Mouse (Mus musculus) right cerebral cortex, postnatal 14 days (tissue): ENCODE results near the gene Cdh11.
"Not testable (repeated sequence)": the region's sequence is repeated elsewhere in the genome, so short reads cannot be mapped to it uniquely, and the experiment has no call there.

Experiments
- DNase-seq: peaks from one replicate; pipeline ENCODE4 v3.0.0; 2022

Cdh11 gene

GRCm38 (mm10) chr8:102705376-102705905 is 80.0 kb downstream of the Cdh11 start:
- DNase-seq: no peak

DNA sequence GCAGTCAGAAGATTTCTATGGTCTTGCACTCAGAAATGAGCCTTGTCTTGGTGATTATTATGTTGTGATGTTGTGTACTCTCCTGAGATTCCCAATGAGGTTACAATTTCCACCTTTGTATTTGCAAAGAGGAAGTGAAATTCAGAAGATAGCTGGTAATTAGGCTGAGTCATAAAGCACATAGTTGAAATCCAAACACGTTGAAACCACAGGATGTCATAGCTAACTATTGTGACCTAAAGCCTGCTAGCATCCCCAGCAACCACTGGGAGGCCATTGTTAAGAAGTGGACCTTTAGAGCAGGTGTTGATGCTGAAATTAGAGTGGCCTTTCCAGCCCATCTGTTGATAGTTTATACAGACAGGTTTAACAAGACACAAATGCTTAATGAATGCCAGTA is 85.2 kb downstream of the Cdh11 start:
- no peak for DNase-seq

GRCm38 (mm10) chr8:102698232-102698837 is 87.1 kb downstream of the Cdh11 start:
- DNase-seq: no peak

- no peak for DNase-seq
These were observed 92.0 kb downstream of the Cdh11 start for GRCm38 (mm10) chr8:102693465-102693864.

DNA sequence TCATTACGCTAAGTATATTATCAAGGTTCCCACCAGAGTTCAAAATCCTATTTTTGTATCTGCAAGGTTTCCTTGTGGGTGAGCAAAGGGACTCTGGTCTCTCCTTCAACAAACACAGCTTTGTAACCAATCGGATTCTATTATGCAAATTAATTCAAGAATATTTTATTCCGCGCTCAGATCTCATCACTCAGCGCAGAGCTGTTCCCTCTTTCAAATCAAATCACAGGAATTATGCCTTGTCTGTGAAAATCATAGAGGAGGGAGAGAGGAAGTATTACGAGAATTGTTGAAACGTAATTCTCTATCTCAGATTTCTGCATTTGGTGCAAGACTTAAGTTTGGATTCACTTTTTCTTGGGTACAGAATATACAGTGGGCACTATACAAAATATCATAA is 100.0 kb downstream of the Cdh11 start:
- not testable (repeated sequence) for DNase-seq

DNA sequence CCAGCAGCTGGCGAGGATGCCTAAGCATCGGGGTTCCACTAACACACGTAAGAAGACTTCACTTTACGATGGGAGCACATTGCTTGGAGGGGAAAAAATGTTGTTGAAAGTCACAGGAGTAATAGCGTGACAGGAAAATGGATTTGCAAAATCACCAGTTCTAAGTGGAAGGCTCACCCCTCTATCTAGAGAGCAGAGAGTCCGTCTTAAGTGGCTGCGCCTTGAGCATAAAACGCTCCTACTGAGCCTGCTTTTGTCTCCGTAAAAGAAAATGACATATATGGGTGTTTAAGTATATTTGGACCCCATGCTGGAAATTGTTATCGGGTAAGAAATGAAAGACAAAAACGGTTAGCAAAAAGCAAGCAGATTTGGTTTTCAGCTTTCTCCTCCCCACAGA is 100.4 kb downstream of the Cdh11 start:
- DNase-seq: no peak

GRCm38 (mm10) chr8:102677148-102677547 is 108.3 kb downstream of the Cdh11 start:
- DNase-seq: no peak

DNA sequence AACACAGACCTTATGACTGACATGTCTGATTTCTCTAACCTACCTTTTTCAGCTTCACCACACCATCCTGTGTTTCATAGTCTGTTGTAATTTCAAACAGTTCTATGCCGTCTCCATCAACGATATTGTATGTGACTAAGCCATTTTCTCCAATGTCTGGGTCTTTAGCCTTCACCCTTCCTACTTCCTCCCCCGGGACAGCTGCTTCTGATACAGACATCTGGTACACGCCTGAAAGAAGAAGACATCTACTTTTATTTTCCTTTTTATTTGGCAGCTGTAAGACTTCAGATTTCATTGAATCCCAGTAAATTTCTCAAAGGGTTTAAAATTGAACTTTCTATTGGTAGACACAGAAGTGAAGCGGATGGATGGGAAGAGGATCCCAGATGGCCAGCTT is 120.9 kb downstream of the Cdh11 start:
- not testable (repeated sequence) for DNase-seq

DNA sequence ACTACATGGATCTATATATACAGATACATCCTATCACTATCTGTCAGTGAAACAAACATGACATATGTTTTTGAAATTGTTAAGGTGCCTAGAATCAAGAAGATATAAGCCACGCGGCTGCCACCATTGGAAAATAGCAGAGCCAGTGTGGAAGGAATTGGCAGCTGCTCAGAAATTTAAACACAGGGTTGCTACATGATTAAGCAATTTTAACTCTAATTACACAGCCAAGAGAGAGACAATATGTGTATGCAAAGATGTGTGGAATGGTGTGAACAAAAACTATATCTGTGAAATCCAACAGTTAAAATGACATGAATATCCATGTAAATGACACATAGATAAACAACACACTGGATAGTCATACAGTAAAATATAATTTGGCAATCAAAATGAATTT is 128.9 kb downstream of the Cdh11 start:
- DNase-seq: no peak

DNA sequence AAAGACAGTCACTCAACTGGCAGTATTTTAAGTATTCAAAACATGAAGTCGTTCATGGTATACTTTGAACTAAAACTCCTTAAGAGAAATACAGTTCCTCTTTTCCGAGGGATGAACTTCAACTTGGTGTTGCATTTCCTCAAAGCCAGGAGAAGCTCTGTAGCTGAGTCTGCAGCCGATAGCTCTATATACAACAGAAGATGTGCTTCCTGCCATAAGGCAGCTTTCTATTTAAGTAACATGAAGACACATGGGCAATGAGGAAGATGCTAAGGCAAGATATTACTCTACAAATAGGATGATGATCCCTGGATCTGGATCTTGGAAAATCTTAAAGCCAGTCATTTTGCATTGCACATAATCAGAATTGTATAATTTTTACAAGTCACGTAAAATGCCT is 133.5 kb downstream of the Cdh11 start:
- DNase-seq: no peak

DNA sequence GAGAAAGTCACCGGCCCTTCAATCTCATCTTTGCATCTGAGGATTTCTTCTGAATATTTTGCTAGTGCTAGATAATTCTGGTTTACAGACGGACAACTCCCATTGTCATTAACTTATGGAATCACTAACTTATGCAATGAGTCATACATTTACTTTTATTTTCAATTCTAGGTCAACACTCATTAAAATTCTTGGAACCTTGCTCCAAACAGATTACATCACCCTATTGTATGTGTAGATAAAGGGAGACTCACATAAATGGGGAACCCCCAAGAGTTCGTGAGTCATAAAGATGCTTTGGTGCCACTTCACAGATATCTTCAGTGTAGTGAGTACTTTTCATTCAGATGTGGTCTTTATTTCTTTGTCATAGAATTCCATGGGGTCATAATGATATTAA is 158.3 kb downstream of the Cdh11 start:
- no peak for DNase-seq

GRCm38 (mm10) chr8:102612146-102612545 is 173.3 kb downstream of the Cdh11 start:
- no peak for DNase-seq

DNA sequence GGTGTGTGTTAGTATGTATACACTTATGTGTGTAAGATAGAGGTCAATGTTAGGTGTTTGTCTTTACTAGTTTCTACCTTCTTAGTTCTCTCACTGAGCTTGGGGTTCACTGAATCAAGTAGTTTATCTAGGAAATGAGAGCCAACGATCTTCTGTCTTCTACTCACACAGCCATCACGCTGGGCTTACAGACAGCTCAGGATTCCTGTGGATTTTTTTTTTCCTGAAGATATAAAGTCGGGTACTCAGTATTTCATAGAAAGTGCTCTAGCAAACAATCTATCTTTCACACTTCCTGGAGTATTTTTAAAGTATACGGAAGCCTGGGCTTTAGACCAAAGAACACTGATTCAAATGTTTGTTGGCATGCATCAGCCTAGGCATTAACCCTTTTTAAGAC is 184.1 kb downstream of the Cdh11 start:
- no peak for DNase-seq

GRCm38 (mm10) chr8:102596523-102596922 is 188.9 kb downstream of the Cdh11 start:
- DNase-seq: no peak

- no peak for DNase-seq
These were observed 191.5 kb downstream of the Cdh11 start for GRCm38 (mm10) chr8:102593899-102594298.
